Mouse (Mus musculus): Measurements from ENCODE around the gene Snx20. TPM values are rescaled to one million over a fixed set of nuclear protein-coding genes. Genes with fewer than 3 reads are reported as not detected.

The Snx20 gene
- polyA plus RNA-seq, 1 experiment, result 11.5 TPM

GRCm38 (mm10) chr8:88627265-88627991 lies 8.5 kb downstream of the Snx20 start:
- DNase-seq, result peak; percentile 54
- WGBS, result 30% methylated on average over 105 of the region's 105 CpGs

DNA sequence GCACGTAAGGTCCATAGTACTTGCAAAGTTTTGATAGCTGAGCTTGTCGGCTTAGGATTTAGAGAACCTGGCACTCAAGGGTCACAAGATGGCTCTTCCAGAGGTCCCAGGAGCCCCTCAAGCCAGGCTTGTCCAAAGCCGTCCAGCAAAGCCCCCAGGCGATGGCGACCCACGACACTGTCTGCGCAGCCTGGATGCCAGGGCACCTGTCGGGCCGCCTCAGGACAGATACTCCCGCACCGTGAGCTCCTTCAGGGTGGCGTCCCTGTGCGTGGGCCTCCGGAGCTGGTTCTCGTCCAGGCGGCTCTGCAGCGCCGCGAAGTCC lies 9.0 kb downstream of the Snx20 start:
- WGBS, result 31% methylated on average over 19 of the region's 19 CpGs
- Histone ChIP-seq H3K4me3 (replicated peaks; ENCODE audit: extremely low read depth, low read depth, low read length) (peak overlapping the region; percentile 63), H3K4me1 (ENCODE audit: control insufficient read depth, insufficient read depth, low read length) (no peaks in the 10 kb centered on the region; the same call in 1 of the 2 replicates)

More at GRCm38 (mm10) chr8:88627265-88627991, 8.5 kb downstream of the Snx20 start:
- TF ChIP-seq POLR2A (IDR thresholded peaks at IDR 0.05; ENCODE audit: borderline replicate concordance, extremely low read depth, low read depth, low read length) (peak; percentile 17; the same call in 1 of the 2 replicates), CTCF (IDR thresholded peaks at IDR 0.05; ENCODE audit: insufficient read depth, low read length) (no peak)
- Histone ChIP-seq H3K4me1 (ENCODE audit: control insufficient read depth, insufficient read depth, low read length) (no peaks in the 10 kb centered on the region; the same call in 1 of the 2 replicates), H3K4me3 (replicated peaks; ENCODE audit: extremely low read depth, low read depth, low read length) (peak overlapping the region; percentile 65)

GRCm38 (mm10) chr8:88626433-88626832 lies 9.5 kb downstream of the Snx20 start:
- 81% methylated on average over 3 of the region's 3 CpGs for WGBS
- Histone ChIP-seq H3K4me1 (ENCODE audit: control insufficient read depth, insufficient read depth, low read length) (no peaks in the 10 kb centered on the region; the same call in 1 of the 2 replicates), H3K4me3 (replicated peaks; ENCODE audit: extremely low read depth, low read depth, low read length) (no peak overlapping the region)
- DNase-seq, result no peak
- TF ChIP-seq CTCF (IDR thresholded peaks at IDR 0.05; ENCODE audit: insufficient read depth, low read length) (no peak), POLR2A (IDR thresholded peaks at IDR 0.05; ENCODE audit: borderline replicate concordance, extremely low read depth, low read depth, low read length) (no peak)

More for the DNA sequence above, 9.0 kb downstream of the Snx20 start:
- DNase-seq, result no peak
- TF ChIP-seq POLR2A (IDR thresholded peaks at IDR 0.05; ENCODE audit: borderline replicate concordance, extremely low read depth, low read depth, low read length) (no peak), CTCF (IDR thresholded peaks at IDR 0.05; ENCODE audit: insufficient read depth, low read length) (no peak)

DNA sequence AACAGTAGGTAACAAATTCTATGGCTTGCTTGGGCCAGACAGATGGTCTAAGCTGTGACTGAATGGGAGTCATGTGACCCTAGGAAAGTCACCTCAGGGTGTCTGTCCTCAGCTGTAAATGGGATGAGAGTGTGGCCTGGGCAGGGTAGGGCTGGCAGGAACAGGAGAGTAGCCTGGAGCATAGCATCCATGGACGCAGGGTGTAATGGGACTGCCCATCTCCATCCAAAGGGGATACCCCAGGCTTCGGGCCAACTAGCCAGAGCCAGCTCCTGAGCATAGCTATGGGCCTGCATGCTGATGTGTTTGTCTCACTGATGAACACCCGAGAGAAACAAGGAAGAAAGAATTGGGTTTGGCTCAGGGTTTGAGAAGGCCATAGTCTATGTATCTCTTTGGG lies 11.7 kb downstream of the Snx20 start:
- Histone ChIP-seq H3K4me1 (ENCODE audit: control insufficient read depth, insufficient read depth, low read length) (peaks cover 2% of the 10 kb centered on the region; the same call in 1 of the 2 replicates), H3K4me3 (replicated peaks; ENCODE audit: extremely low read depth, low read depth, low read length) (no peak overlapping the region)
- TF ChIP-seq CTCF (IDR thresholded peaks at IDR 0.05; ENCODE audit: insufficient read depth, low read length), result no peak
- no peak for TF ChIP-seq POLR2A (IDR thresholded peaks at IDR 0.05; ENCODE audit: borderline replicate concordance, extremely low read depth, low read depth, low read length)
- no peak for DNase-seq
- WGBS, result 86% methylated on average over 3 of the region's 3 CpGs

DNA sequence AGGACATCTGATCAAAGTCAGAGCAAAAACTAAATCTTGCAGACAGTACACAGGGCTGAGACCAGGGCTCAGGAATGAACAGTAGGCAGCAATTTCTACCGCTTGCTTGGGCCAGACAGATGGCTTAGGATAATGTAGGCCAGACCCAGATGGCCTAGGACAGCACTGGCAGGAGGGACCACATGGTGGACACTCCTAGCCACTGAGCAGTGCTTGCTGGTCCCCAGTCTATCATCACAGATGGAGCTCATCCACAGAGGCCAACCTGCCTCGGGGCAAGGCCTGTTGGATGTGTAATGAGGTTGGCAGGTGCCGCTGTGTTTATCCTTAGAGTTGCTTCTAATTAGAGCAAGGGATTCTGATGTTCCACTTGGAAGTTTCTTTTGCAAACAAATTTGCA lies 12.6 kb downstream of the Snx20 start:
- no peak for DNase-seq
- Histone ChIP-seq H3K4me1 (ENCODE audit: control insufficient read depth, insufficient read depth, low read length) (peaks cover 2% of the 10 kb centered on the region; the same call in 1 of the 2 replicates), H3K4me3 (replicated peaks; ENCODE audit: extremely low read depth, low read depth, low read length) (no peak overlapping the region)
- 86% methylated on average over 3 of the region's 3 CpGs for WGBS
- TF ChIP-seq CTCF (IDR thresholded peaks at IDR 0.05; ENCODE audit: insufficient read depth, low read length), result no peak
- no peak for TF ChIP-seq POLR2A (IDR thresholded peaks at IDR 0.05; ENCODE audit: borderline replicate concordance, extremely low read depth, low read depth, low read length)

GRCm38 (mm10) chr8:88621408-88621807 lies 14.5 kb downstream of the Snx20 start:
- TF ChIP-seq POLR2A (IDR thresholded peaks at IDR 0.05; ENCODE audit: borderline replicate concordance, extremely low read depth, low read depth, low read length), result no peak
- TF ChIP-seq CTCF (IDR thresholded peaks at IDR 0.05; ENCODE audit: insufficient read depth, low read length), result peak; percentile 96
- peak; percentile 77 for DNase-seq
- 1% methylated on average over 8 of the region's 8 CpGs for WGBS

DNA sequence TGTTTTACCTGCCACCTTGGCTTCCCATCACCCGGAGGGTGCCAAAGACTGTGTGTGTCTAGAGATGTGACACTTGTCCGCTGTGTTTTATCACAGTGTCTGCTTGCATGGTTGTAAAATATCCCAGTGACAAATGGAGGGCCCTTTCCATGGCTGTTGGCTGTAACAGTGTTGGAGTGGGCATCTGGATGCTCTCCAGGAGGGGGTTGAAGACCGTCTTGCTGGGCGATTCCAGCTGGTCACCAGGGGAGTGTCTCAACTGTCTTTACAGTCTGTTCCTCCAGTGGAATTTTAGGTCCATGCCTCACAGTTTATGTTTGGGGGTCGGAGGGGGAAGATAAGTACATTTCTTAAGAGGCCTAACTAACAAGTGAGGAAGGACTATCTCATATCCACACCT lies 15.0 kb downstream of the Snx20 start:
- Histone ChIP-seq H3K4me3 (replicated peaks; ENCODE audit: extremely low read depth, low read depth, low read length) (no peak overlapping the region), H3K4me1 (ENCODE audit: control insufficient read depth, insufficient read depth, low read length) (0 out of 2 replicates have a peak, but pooled peaks cover 2% of the 10 kb centered on the region)
- 58% methylated on average over 5 of the region's 5 CpGs for WGBS
- TF ChIP-seq CTCF (IDR thresholded peaks at IDR 0.05; ENCODE audit: insufficient read depth, low read length), result no peak
- TF ChIP-seq POLR2A (IDR thresholded peaks at IDR 0.05; ENCODE audit: borderline replicate concordance, extremely low read depth, low read depth, low read length), result no peak
- no peak for DNase-seq

More at GRCm38 (mm10) chr8:88621408-88621807, 14.5 kb downstream of the Snx20 start:
- Histone ChIP-seq H3K4me1 (ENCODE audit: control insufficient read depth, insufficient read depth, low read length) (0 out of 2 replicates have a peak, but pooled peaks cover 2% of the 10 kb centered on the region), H3K4me3 (replicated peaks; ENCODE audit: extremely low read depth, low read depth, low read length) (no peak overlapping the region)

- 0 out of 2 replicates have a peak, but pooled peaks cover 2% of the 10 kb centered on the region for H3K4me1 ChIP-seq (ENCODE audit: control insufficient read depth, insufficient read depth, low read length)
- DNase-seq, result no peak
- TF ChIP-seq POLR2A (IDR thresholded peaks at IDR 0.05; ENCODE audit: borderline replicate concordance, extremely low read depth, low read depth, low read length), result no peak
- peak; percentile 42 for TF ChIP-seq CTCF (IDR thresholded peaks at IDR 0.05; ENCODE audit: insufficient read depth, low read length)
- H3K4me3 ChIP-seq (replicated peaks; ENCODE audit: extremely low read depth, low read depth, low read length), result no peak overlapping the region
- 47% methylated on average over 3 of the region's 3 CpGs for WGBS
Measured at GRCm38 (mm10) chr8:88619513-88619912, 16.4 kb downstream of the Snx20 start.

GRCm38 (mm10) chr8:88618612-88619011 lies 17.3 kb downstream of the Snx20 start:
- no peak for DNase-seq
- H3K4me1 ChIP-seq (ENCODE audit: control insufficient read depth, insufficient read depth, low read length), result 0 out of 2 replicates have a peak, but pooled peaks cover 2% of the 10 kb centered on the region
- no peak overlapping the region for H3K4me3 ChIP-seq (replicated peaks; ENCODE audit: extremely low read depth, low read depth, low read length)
- TF ChIP-seq POLR2A (IDR thresholded peaks at IDR 0.05; ENCODE audit: borderline replicate concordance, extremely low read depth, low read depth, low read length) (no peak), CTCF (IDR thresholded peaks at IDR 0.05; ENCODE audit: insufficient read depth, low read length) (no peak)
- WGBS, result 48% methylated on average over 5 of the region's 5 CpGs

DNA sequence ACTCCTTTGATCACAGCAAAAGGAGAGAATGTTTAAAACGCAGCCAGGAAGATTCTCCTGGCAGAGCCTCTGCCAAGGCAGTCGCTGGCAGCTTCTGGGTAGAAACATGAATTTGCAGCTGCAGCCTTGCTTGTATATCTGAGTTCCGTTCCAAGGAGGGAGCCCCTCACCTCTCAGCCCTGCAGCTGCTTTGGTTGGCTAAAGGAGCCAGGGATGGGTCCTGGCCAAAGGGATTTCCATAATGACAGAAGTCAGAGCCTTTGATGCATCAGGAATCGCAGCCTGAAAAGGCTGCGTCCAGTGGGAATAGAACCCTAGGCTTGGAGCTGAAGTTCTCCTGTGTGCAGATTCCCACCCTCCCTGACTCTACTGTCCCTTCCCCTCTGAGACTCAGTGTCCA lies 20.9 kb downstream of the Snx20 start:
- Histone ChIP-seq H3K4me1 (ENCODE audit: control insufficient read depth, insufficient read depth, low read length) (no peaks in the 10 kb centered on the region), H3K4me3 (replicated peaks; ENCODE audit: extremely low read depth, low read depth, low read length) (no peak overlapping the region)
- WGBS, result 67% methylated on average over 5 of the region's 5 CpGs
- no peak for DNase-seq
- TF ChIP-seq POLR2A (IDR thresholded peaks at IDR 0.05; ENCODE audit: borderline replicate concordance, extremely low read depth, low read depth, low read length) (no peak), CTCF (IDR thresholded peaks at IDR 0.05; ENCODE audit: insufficient read depth, low read length) (no peak)

Measured in lung, adult 2 months (tissue).